Mouse (Mus musculus) liver, adult 2 months (tissue): ENCODE measurements at regions not wholly inside any gene's neighbourhood (a gene's known extent, or its start where the extent isn't known, plus 50 kb on each side); places are given as distances from the start of the nearest gene placed in this dataset.
A peak's percentile ranks its signal among the peaks of the same experiment; 100 is the strongest.

Experiments used
- DNase-seq: peaks from one replicate; pipeline ENCODE4 v3.0.0-alpha.2; 2011; ENCODE audit warnings: low read depth, low spot score; ENCODE audit errors: extremely low read depth
- H3K27ac ChIP-seq: fragments of 200-500 bp; replicated peaks from 2 replicates; pipeline ENCODE4 v1.5.1; 2012; ENCODE audit warnings: low read depth, mild to moderate bottlenecking, control low read depth, inconsistent platforms, low read length; ENCODE audit not compliant: insufficient read depth
- H3K27me3 ChIP-seq: fragments of 200-500 bp; 2 replicates; pipeline ENCODE4 v1.6.1; 2012; ENCODE audit warnings: mild to moderate bottlenecking, moderate library complexity, low read length, inconsistent platforms; ENCODE audit not compliant: control insufficient read depth, insufficient read depth
- H3K36me3 ChIP-seq: fragments of 200-500 bp; 2 replicates; pipeline ENCODE4 v1.6.1; 2012; ENCODE audit warnings: low read length, inconsistent platforms; ENCODE audit not compliant: control insufficient read depth, insufficient read depth
- H3K4me1 ChIP-seq: fragments of 200-500 bp; 2 replicates; pipeline ENCODE4 v1.6.1; 2011; ENCODE audit warnings: low read length; ENCODE audit not compliant: control insufficient read depth, insufficient read depth
- H3K4me3 ChIP-seq: fragments of 200-500 bp; 2 replicates; pipeline ENCODE4 v1.5.1; 2011; ENCODE audit warnings: low read depth, mild to moderate bottlenecking, control low read depth, low read length, moderate library complexity; ENCODE audit not compliant: insufficient read depth
- H3K79me2 ChIP-seq: fragments of 200-500 bp; 2 replicates; pipeline ENCODE4 v1.6.1; 2012; ENCODE audit warnings: inconsistent platforms, mild to moderate bottlenecking, low read length, moderate library complexity; ENCODE audit not compliant: control insufficient read depth, insufficient read depth
- H3K9ac ChIP-seq: fragments of 200-500 bp; 2 replicates; pipeline ENCODE4 v1.6.1; 2012; ENCODE audit warnings: low read depth, mild to moderate bottlenecking, control low read depth, inconsistent platforms, low read length
- CTCF ChIP-seq: fragments of 200-500 bp; IDR thresholded peaks from 2 replicates; pipeline ENCODE4 v1.5.1; 2011; ENCODE audit warnings: low read depth, low read length, control low read depth
- POLR2A ChIP-seq: fragments of 200-500 bp; IDR thresholded peaks from 2 replicates; pipeline ENCODE4 v1.6.1; 2011; ENCODE audit warnings: low read length, control low read depth; ENCODE audit not compliant: insufficient read depth; ENCODE audit errors: extremely low read depth
- WGBS: fragments of 180-500 bp; shearing (Covaris S2); methylation state at CpG from one replicate; pipeline ENCODE4 v1.1.7; 2018; 5-methylcytosine and 5-hydroxymethylcytosine counted together

- DNase-seq: no peak
- Histone ChIP-seq H3K9ac (no peak overlapping the region), H3K79me2 (no peaks in the 10 kb centered on the region), H3K4me3 (no peak overlapping the region), H3K4me1 (no peaks in the 10 kb centered on the region), H3K27ac (no peak overlapping the region), H3K27me3 (no peaks in the 10 kb centered on the region), H3K36me3 (no peaks in the 10 kb centered on the region)
- 33% methylated on average over 1 of the region's 1 CpGs for WGBS
- no peak for TF ChIP-seq POLR2A
- no peak for TF ChIP-seq CTCF
Measured at GRCm38 (mm10) chr4:4226209-4226608, 148.9 kb upstream of the Sdr16c6 start.

- Histone ChIP-seq H3K4me1 (no peaks in the 10 kb centered on the region), H3K9ac (no peak overlapping the region), H3K36me3 (no peaks in the 10 kb centered on the region), H3K27me3 (no peaks in the 10 kb centered on the region), H3K79me2 (no peaks in the 10 kb centered on the region), H3K27ac (no peak overlapping the region), H3K4me3 (no peak overlapping the region)
- no peak for TF ChIP-seq POLR2A
- TF ChIP-seq CTCF: no peak
- WGBS: 66% methylated on average over 2 of the region's 2 CpGs
- DNase-seq: no peak
Measured at GRCm38 (mm10) chr4:4219701-4220100, 142.4 kb upstream of the Sdr16c6 start.

GRCm38 (mm10) chr4:4211892-4212291, 134.6 kb upstream of the Sdr16c6 start:
- WGBS: 79% methylated on average over 2 of the region's 2 CpGs
- Histone ChIP-seq H3K4me1 (no peaks in the 10 kb centered on the region), H3K27ac (no peak overlapping the region), H3K9ac (no peak overlapping the region), H3K4me3 (no peak overlapping the region), H3K27me3 (no peaks in the 10 kb centered on the region), H3K79me2 (no peaks in the 10 kb centered on the region), H3K36me3 (no peaks in the 10 kb centered on the region)
- TF ChIP-seq CTCF (no peak), POLR2A (no peak)
- no peak for DNase-seq

GRCm38 (mm10) chr4:4205158-4205557, 127.8 kb upstream of the Sdr16c6 start:
- no peak for DNase-seq
- H3K27me3 ChIP-seq: no peaks in the 10 kb centered on the region
- H3K79me2 ChIP-seq: no peaks in the 10 kb centered on the region
- no peaks in the 10 kb centered on the region for H3K36me3 ChIP-seq
- H3K27ac ChIP-seq: no peak overlapping the region
- H3K4me3 ChIP-seq: no peak overlapping the region
- no peaks in the 10 kb centered on the region for H3K4me1 ChIP-seq
- no peak overlapping the region for H3K9ac ChIP-seq
- no peak for TF ChIP-seq POLR2A
- no peak for TF ChIP-seq CTCF
- 56% methylated on average over 1 of the region's 1 CpGs for WGBS

GRCm38 (mm10) chr4:4199309-4199708, 122.0 kb upstream of the Sdr16c6 start:
- WGBS: 50% methylated on average over 2 of the region's 2 CpGs
- TF ChIP-seq CTCF (no peak), POLR2A (no peak)

GRCm38 (mm10) chr4:4195834-4196233, 118.5 kb upstream of the Sdr16c6 start:
- H3K4me3 ChIP-seq: no peak overlapping the region
- H3K4me1 ChIP-seq: no peaks in the 10 kb centered on the region
- no peak overlapping the region for H3K9ac ChIP-seq
- TF ChIP-seq CTCF (no peak), POLR2A (no peak)
- H3K79me2 ChIP-seq: no peaks in the 10 kb centered on the region
- peak; percentile 10 for DNase-seq
- no peak overlapping the region for H3K27ac ChIP-seq
- no peaks in the 10 kb centered on the region for H3K27me3 ChIP-seq
- WGBS: 75% methylated on average over 2 of the region's 2 CpGs
- no peaks in the 10 kb centered on the region for H3K36me3 ChIP-seq

More at GRCm38 (mm10) chr4:4199309-4199708, 122.0 kb upstream of the Sdr16c6 start:
- H3K4me3 ChIP-seq: no peak overlapping the region
- H3K27ac ChIP-seq: no peak overlapping the region
- H3K27me3 ChIP-seq: no peaks in the 10 kb centered on the region
- H3K9ac ChIP-seq: no peak overlapping the region
- H3K79me2 ChIP-seq: no peaks in the 10 kb centered on the region
- H3K4me1 ChIP-seq: no peaks in the 10 kb centered on the region
- no peak for DNase-seq
- no peaks in the 10 kb centered on the region for H3K36me3 ChIP-seq
